ENCODE assay signal across 13 mouse cellular contexts in genomic region chr4:80638381-80638780, GRCm38 (mm10).
DNase-seq lines count a peak whose midpoint lies in the region; ATAC-seq and TF ChIP-seq lines count a peak whose summit lies in the region.
"Had no signal": no experiment of that assay in that cellular context is flagged by ENCODE, and none has a peak within 500 bp of the region (broad histone marks: within the 10 kb centered on the region; RNA-seq: fewer than 3 reads in every experiment).

No protein-coding gene starts in this region.

- H3K9me3 ChIP-seq in heart, embryonic 12.5 days (replicated peaks) = no peaks in the 10 kb centered on the region
- H3K9me3 ChIP-seq: liver, embryonic 15.5 days had no signal

- H3K4me2 ChIP-seq in heart, embryonic 12.5 days = no peak overlapping the region
- H3K4me2 ChIP-seq: liver, embryonic 15.5 days had no signal

- DNase-seq in left cerebral cortex, adult 18-20 months (ENCODE audit: low spot score in 2 of 2) = peak; percentile 40 to 59
- DNase-seq in left cerebral cortex, postnatal 4 days = no peak
- DNase-seq in cerebellum, adult 9-10 months = peak; percentile 48
- DNase-seq in left cerebral cortex, adult 2 months (ENCODE audit: extremely low spot score in 1 of 2, low spot score in 2 of 2) = peak in 1 of 2 experiments; percentile 22
- DNase-seq in gastrocnemius, postnatal 25 days = no peak
- no peak for DNase-seq in lung, postnatal 25 days (ENCODE audit: low spot score)
- DNase-seq: adrenal gland, postnatal 25 days; kidney, adult 9 months; kidney, postnatal 4 days; midbrain, embryonic 14.5 days had no signal

- no peaks in the 10 kb centered on the region for H3K27me3 ChIP-seq in heart, embryonic 12.5 days (replicated peaks)
- H3K27me3 ChIP-seq: liver, embryonic 15.5 days had no signal

- TF ChIP-seq CTCF in left cerebral cortex, adult 2 months (IDR thresholded peaks at IDR 0.05) = no peak

- H3K36me3 ChIP-seq in heart, embryonic 12.5 days = no peaks in the 10 kb centered on the region
- H3K36me3 ChIP-seq: liver, embryonic 15.5 days had no signal

- H3K4me3 ChIP-seq in left cerebral cortex, adult 2 months = no peak overlapping the region
- H3K4me3 ChIP-seq in heart, embryonic 12.5 days = no peak overlapping the region
- H3K4me3 ChIP-seq: liver, embryonic 15.5 days had no signal

- intact Hi-C loops in left cerebral cortex, postnatal 4 days (cut with DNase I) = no loop called here
- intact Hi-C loops in left cerebral cortex, adult 2 months (cut with DNase I) = loop anchor here (2.0 kb wide), 1 partner anchor 106 kb away; no protein-coding TSS in a partner anchor

- H3K4me1 ChIP-seq in heart, embryonic 12.5 days (replicated peaks) = no peaks in the 10 kb centered on the region
- H3K4me1 ChIP-seq: liver, embryonic 15.5 days had no signal

- no peak for ATAC-seq in heart, embryonic 12.5 days (ENCODE audit: insufficient number of reproducible peaks, low FRiP score)
- ATAC-seq: lung, postnatal 0 days had no signal

- peak overlapping the region; percentile 78 for H3K27ac ChIP-seq in left cerebral cortex, adult 2 months
- H3K27ac ChIP-seq in heart, embryonic 12.5 days (ENCODE audit: poor library complexity, severe bottlenecking) = no peak overlapping the region
- H3K27ac ChIP-seq: liver, embryonic 15.5 days had no signal

- H3K9ac ChIP-seq in heart, embryonic 12.5 days = no peak overlapping the region
- H3K9ac ChIP-seq: liver, embryonic 15.5 days had no signal

Comparison
In these comparisons a context has a peak if more than half of its experiments do, and no peak if none do; other contexts are left out.
1. DNase-seq: peak in left cerebral cortex, adult 18-20 months (2 of 2) and cerebellum, adult 9-10 months (single experiment); none in left cerebral cortex, postnatal 4 days (single experiment), gastrocnemius, postnatal 25 days (single experiment) and lung, postnatal 25 days (single experiment).